Mouse (Mus musculus) C2C12 (cell line): ENCODE results near the gene Tfap2c. TPM values are rescaled to one million over a fixed set of nuclear protein-coding genes. Genes with fewer than 3 reads are reported as not detected.

Experiments used
- H3K27me3 ChIP-seq: one replicate; pipeline ENCODE4 v1.6.1; 2011; ENCODE audit not compliant: control insufficient read depth, insufficient read depth, insufficient read length
- H3K36me3 ChIP-seq: one replicate; pipeline ENCODE4 v1.6.1; 2011; ENCODE audit not compliant: control insufficient read depth, insufficient read depth
- H3K4me3 ChIP-seq: one replicate; pipeline ENCODE4 v1.5.1; 2011; ENCODE audit warnings: mild to moderate bottlenecking, control low read depth; ENCODE audit not compliant: poor library complexity, insufficient read depth, severe bottlenecking
- H3K79me2 ChIP-seq: one replicate; pipeline ENCODE4 v1.6.1; 2011; ENCODE audit not compliant: control insufficient read depth, insufficient read depth
- H3K79me3 ChIP-seq: one replicate; pipeline ENCODE4 v1.6.1; 2011; ENCODE audit warnings: low read depth, control low read depth
- H3ac ChIP-seq: one replicate; pipeline ENCODE3; 2011; ENCODE audit warnings: low read depth; ENCODE audit not compliant: control insufficient read depth, insufficient read length
- CEBPB ChIP-seq: IDR thresholded peaks from one replicate; pipeline ENCODE4 v1.6.1; 2011; ENCODE audit warnings: low read depth, mild to moderate bottlenecking, control low read depth, moderate library complexity
- CTCF ChIP-seq: IDR thresholded peaks from one replicate; pipeline ENCODE4 v1.5.1; 2011; ENCODE audit not compliant: control insufficient read depth, insufficient read depth, insufficient read length
- FOSL1 ChIP-seq: IDR thresholded peaks from one replicate; pipeline ENCODE4 v1.8.0; 2011; ENCODE audit warnings: mild to moderate bottlenecking, low read length; ENCODE audit not compliant: poor library complexity, insufficient read depth, severe bottlenecking
- MAX ChIP-seq: IDR thresholded peaks from one replicate; pipeline ENCODE4 v1.6.1; 2011; ENCODE audit warnings: mild to moderate bottlenecking, control low read depth
- MYOD1 ChIP-seq: IDR thresholded peaks from one replicate; pipeline ENCODE4 v1.6.1; 2011; ENCODE audit warnings: low read depth; ENCODE audit not compliant: control insufficient read depth, insufficient read length
- MYOG ChIP-seq: IDR thresholded peaks from one replicate; pipeline ENCODE4 v1.6.1; 2011; ENCODE audit not compliant: control insufficient read depth, insufficient read length; ENCODE audit errors: extremely low read depth
- USF1 ChIP-seq: IDR thresholded peaks from one replicate; pipeline ENCODE4 v1.6.1; 2011; ENCODE audit warnings: low read depth, mild to moderate bottlenecking, control low read depth, moderate library complexity
- polyA plus RNA-seq: library from polyadenylated mRNA; unstranded; fragments of >200 nt; fragmentation: generic; extraction: Trizol; gene quantifications from one replicate; pipeline ENCODE4 v1.2.1, GENCODE M21; 2012; ENCODE audit warnings: missing spikeins

Gene Tfap2c
- polyA plus RNA-seq, 1 experiment = 0.04 TPM

- Histone ChIP-seq H3K4me3 (no peak overlapping the region), H3K27me3 (peaks cover 21% of the 10 kb centered on the region), H3K36me3 (no peaks in the 10 kb centered on the region), H3K79me2 (no peaks in the 10 kb centered on the region), H3ac (no peak overlapping the region), H3K79me3 (no peaks in the 10 kb centered on the region)
- TF ChIP-seq MYOG (no peak), MYOD1 (no peak), USF1 (no peak), CEBPB (no peak), MAX (no peak), FOSL1 (no peak), CTCF (no peak)
These were observed 11.6 kb downstream of the Tfap2c start for GRCm38 (mm10) chr2:172561016-172561415.

GRCm38 (mm10) chr2:172567835-172568234 is 18.4 kb downstream of the Tfap2c start:
- Histone ChIP-seq H3K79me2 (no peaks in the 10 kb centered on the region), H3K27me3 (no peaks in the 10 kb centered on the region), H3K79me3 (no peaks in the 10 kb centered on the region), H3K4me3 (no peak overlapping the region), H3ac (no peak overlapping the region), H3K36me3 (no peaks in the 10 kb centered on the region)
- no peak for TF ChIP-seq MAX
- TF ChIP-seq CTCF = no peak
- TF ChIP-seq CEBPB = no peak
- TF ChIP-seq FOSL1 = no peak
- no peak for TF ChIP-seq USF1

GRCm38 (mm10) chr2:172568466-172568865 is 19.1 kb downstream of the Tfap2c start:
- H3K79me3 ChIP-seq = no peaks in the 10 kb centered on the region
- no peak overlapping the region for H3ac ChIP-seq
- TF ChIP-seq MYOD1 (no peak), FOSL1 (no peak), CTCF (no peak), MYOG (no peak), MAX (no peak), CEBPB (no peak), USF1 (no peak)
- H3K27me3 ChIP-seq = no peaks in the 10 kb centered on the region
- H3K36me3 ChIP-seq = no peaks in the 10 kb centered on the region
- no peak overlapping the region for H3K4me3 ChIP-seq
- H3K79me2 ChIP-seq = no peaks in the 10 kb centered on the region

- H3K79me2 ChIP-seq = no peaks in the 10 kb centered on the region
- no peaks in the 10 kb centered on the region for H3K36me3 ChIP-seq
- no peak overlapping the region for H3ac ChIP-seq
- peaks cover 3% of the 10 kb centered on the region for H3K27me3 ChIP-seq
- no peaks in the 10 kb centered on the region for H3K79me3 ChIP-seq
- no peak overlapping the region for H3K4me3 ChIP-seq
- TF ChIP-seq CEBPB (no peak), USF1 (no peak), MAX (no peak), CTCF (no peak), MYOD1 (no peak), MYOG (no peak), FOSL1 (no peak)
These were observed 27.9 kb downstream of the Tfap2c start for GRCm38 (mm10) chr2:172577196-172577766.

GRCm38 (mm10) chr2:172579221-172579620 is 29.8 kb downstream of the Tfap2c start:
- H3ac ChIP-seq = no peak overlapping the region
- TF ChIP-seq FOSL1 = no peak
- no peak for TF ChIP-seq USF1
- no peak for TF ChIP-seq CTCF
- TF ChIP-seq MYOG = no peak
- TF ChIP-seq MYOD1 = no peak
- TF ChIP-seq MAX = no peak
- TF ChIP-seq CEBPB = no peak
- no peaks in the 10 kb centered on the region for H3K36me3 ChIP-seq
- H3K79me3 ChIP-seq = no peaks in the 10 kb centered on the region
- H3K4me3 ChIP-seq = no peak overlapping the region
- H3K79me2 ChIP-seq = no peaks in the 10 kb centered on the region
- peaks cover 3% of the 10 kb centered on the region for H3K27me3 ChIP-seq

GRCm38 (mm10) chr2:172580536-172581265 is 31.3 kb downstream of the Tfap2c start:
- Histone ChIP-seq H3K79me3 (no peaks in the 10 kb centered on the region), H3K79me2 (no peaks in the 10 kb centered on the region), H3ac (no peak overlapping the region), H3K4me3 (no peak overlapping the region), H3K36me3 (no peaks in the 10 kb centered on the region), H3K27me3 (peaks cover 3% of the 10 kb centered on the region)
- TF ChIP-seq CTCF (no peak), MAX (no peak), FOSL1 (no peak), CEBPB (no peak), USF1 (no peak), MYOD1 (no peak), MYOG (no peak)
